Mouse (Mus musculus) CD8-positive naive resting alpha-beta T cell, adult 2 months (primary cell): ENCODE data around the gene Pax5.
A peak's percentile ranks its signal among the peaks of the same experiment; 100 is the strongest.

Experiments used
- DNase-seq, 2 experiments: peaks; one replicate each; pipeline ENCODE4 v3.0.0; 2022; ENCODE audit warnings: low read depth in 2 of 2, low spot score in 2 of 2

The Pax5 gene

DNA sequence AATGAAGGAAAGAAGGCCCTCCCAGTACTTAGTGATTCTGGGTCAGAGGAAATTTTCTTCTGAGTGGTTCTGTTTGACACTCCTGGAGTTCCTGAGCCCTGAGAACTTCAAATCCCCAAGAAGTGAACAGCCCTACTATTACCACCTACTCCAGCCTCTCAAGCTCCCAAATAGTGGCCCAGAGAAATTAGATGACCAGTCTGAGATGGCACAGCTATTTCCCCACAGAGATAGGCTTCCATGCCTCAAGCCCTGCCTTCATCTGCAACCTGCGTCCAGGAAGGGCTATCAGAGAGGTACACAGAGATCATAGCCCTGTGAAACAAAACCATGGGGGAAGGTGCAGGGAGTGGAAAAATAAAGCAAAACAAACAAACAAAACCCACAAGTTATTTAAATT is 3.4 kb downstream of the Pax5 start:
- DNase-seq, result no peak

DNA sequence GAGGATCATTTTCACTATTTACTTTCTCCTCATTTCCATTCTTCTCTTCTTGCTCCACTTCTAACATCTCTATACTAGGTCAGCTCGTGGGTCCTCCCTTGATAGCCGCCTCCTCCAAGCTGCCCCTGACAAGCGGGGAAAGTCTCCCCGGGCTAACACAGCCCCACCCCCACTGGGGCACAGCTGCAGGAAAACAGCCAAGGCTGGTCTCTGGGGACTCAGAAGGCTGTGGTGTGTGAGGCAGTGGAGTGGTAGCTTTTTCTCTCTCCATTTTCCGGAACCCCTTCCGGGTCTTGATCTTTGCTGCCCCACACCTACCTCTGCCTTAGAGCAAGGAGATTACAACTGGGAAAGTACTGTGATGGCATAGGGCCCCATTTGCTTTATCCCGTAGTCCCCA is 4.3 kb downstream of the Pax5 start:
- no peak for DNase-seq

DNA sequence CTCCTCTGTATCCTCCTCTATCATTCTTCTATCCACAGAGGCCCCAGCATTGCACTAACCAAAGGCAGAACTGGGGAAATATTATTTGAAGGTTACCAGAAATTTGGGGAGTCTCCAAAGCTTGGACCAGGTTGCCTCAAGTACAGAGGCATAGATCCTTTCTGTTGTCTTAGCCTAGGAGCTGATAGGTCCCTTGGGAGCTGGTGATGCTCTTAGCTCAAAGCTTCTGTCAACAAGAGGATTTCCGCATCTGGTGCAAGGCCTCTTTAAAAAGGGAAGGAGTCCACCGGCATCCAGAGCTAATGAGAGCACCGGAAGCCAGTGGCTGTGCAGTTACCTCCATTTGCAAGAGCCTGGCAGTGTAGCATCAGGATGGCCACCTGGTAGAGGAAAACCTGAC is 5.1 kb downstream of the Pax5 start:
- DNase-seq, result no peak

DNA sequence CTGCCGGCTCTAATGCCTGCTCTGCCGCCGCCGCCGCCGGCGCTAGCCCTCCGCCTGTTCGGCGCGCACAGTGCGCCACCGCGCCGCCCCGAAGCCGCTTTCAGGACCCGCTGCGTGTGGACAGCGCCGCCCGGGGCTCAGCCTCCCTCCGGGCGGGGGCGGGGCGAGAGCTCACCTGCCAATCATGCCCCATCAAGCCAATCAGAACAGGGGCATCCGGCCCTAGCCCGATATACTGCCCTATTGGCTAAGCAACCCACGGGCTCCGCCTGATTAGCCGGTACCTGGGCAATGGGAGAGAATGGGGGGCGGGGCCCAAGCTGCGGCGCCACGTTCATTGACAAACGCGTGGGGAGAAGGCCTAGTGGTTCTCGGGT is 5.9 kb downstream of the Pax5 start:
- DNase-seq, result peak; percentile 46 to 67

DNA sequence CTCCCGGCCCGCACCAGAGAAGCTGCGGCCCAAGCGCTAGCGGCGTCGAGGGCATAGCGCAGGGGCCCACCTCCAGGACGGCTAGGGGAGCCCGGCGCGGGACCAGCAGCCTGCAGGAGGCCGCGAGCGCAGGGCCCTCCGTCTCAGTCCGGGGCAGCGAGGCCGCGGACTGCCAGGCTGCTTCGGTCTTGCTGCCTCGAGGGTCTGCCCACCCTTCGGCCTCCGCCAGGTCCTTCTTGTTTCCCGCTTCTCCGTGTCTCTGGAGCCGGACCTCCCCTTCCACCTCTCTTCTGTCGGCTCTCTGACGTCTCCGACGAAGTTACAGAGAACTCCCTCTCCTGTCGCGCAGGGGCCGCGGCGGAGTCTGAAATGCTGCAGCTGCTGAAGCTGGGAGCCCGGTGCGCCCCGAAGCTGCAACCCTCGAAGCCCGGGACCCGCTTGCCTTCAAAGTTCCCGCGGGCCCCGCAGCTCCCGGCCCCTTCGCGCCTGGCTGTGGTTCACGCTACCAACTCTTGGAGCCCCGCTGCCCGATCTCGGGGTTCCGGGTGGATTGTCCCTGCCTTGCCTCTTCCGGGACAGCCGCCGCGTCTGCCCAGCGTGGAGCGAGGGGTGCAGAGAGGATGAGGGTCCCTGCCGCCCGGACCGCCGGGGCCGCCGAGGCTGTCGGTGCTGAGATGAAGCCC is 6.5 kb downstream of the Pax5 start:
- no peak for DNase-seq

DNA sequence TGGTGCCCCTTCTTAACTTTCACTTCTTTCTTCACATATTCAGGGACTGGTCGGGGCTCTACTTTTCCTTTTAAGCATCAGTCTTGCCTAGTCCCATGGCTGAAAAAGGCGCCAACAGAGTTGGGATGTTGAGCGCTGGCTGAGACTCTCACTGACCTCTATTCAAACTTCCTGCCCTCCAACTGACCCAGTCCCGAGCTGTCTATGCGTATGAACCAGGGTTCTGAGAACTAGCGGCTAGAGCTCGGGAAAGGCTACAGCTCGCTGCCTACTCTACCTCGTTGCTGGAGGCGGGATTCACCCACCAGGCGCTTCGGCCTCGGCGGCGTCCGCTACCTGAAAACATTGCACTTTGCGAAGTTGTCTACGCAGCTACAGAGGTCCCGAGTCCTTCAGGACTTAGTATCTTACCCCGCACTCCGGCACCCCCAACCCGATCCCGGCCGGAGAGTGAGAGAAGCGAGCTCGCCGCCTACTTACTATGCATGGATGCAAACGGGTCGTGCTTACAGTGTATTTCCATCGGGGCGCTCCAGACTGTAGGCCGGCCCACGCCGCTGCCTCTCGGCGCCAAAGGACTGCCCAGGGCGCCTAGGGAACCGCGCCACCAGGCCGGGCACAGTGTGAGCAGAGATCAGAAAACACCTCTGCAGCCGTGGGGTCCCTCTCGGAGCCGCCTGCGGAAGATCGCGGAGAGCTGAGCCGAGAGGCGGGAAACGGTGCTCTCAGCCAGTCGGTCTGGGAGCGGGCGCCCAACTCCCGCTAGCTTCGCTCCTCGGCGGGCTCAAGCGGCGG is 7.2 kb downstream of the Pax5 start:
- no peak for DNase-seq

DNA sequence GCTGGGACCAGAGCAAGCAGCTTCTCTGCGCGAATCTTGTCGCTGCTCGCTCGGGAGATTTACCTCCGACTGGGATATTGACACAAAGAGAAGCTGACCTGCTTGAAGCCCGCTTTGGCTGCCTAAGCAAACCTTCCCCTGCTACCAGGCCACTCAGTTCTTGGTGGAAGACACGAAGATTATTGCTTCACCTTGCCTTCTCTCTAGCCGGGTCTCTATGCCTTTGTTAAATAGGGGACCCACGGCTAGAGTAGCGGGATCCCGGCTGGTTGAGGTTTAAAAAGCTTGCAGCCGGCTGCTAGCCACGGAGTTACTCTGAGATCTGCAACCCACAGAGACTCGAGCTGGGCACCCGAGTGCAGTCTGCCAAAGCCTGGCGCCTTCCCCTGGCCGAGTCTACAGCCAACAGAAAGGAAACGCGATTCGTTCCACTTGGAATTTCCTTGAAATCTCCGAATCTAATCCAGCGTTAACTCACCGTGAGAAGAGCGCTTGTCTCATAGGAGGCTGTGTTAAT is 8.2 kb downstream of the Pax5 start:
- DNase-seq, result no peak

DNA sequence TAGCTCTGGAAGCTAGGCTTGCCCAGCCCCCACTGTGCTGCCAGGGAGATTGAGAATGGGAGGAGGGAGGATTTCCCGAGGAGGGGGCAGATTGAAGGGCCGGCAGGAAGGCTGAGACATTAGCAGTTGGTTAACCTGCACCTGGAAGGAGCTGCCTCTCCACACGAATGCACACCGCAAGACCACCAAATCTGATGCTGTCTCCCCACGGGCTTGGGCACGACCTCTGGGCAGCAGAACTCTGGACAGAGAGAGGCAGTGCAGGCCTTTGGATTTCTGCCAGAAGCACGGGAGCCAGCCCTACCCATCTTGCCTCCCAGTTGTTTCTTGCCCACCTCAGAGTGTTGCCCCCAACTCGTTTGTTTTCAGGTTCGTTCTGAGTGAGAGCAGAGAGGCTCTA is 8.8 kb downstream of the Pax5 start:
- no peak for DNase-seq

DNA sequence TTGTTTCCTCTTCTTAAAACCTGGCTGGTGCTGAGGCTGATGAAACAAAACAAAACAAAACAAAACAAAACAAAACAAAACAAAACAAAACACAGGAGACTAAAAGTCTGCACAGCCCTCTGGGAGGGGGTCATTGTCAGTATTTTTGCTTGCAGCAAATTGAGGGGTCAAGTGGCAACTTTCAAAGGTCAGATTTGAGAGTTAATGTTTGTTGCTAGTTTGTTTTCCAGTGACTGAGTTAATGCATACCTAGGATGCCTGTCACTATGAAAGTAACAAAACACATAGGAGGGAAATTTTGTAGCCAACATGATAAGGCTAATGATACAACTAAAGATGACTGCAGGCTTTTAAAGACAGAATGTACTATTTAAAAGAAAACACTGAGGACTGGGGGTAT is 13.6 kb downstream of the Pax5 start:
- DNase-seq, result no peak

DNA sequence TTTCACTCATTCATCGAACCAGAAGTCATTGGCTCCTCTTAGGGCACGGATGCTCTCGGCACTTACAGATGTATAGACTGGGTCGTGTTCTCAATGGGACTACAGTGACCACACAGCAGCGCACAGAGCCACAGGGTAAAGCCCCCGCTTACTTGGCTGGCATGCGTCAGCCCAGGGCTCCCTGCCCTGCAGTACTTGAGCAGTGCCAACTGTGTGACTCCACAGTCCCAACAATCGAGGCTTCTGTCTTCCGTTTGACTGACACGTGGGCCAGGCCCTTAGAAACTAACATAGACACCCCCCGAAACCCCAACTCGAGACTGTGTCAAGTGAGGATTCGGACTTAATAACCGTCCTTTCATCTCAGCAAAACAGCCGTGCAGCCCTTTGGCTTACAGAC is 15.9 kb downstream of the Pax5 start:
- no peak for DNase-seq

DNA sequence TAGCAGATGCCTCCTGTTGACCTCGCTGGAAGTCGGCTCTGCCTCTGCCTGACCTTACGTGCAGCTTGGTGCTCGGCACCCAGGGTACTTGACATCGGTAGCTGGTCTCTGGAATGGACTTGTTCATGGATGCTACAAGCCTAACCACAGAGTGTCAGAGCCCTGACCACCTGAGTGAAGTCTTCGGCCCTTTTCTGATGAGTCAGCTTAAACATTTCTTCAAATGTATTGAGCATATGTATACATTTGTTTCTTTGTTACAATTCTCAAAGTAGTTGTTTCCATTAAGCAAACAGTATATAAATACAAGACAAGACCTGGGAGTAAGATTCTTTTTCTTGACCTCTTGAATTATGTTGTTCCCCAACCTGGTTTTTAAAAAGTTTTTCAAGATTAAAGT is 24.7 kb downstream of the Pax5 start:
- DNase-seq, result no peak

DNA sequence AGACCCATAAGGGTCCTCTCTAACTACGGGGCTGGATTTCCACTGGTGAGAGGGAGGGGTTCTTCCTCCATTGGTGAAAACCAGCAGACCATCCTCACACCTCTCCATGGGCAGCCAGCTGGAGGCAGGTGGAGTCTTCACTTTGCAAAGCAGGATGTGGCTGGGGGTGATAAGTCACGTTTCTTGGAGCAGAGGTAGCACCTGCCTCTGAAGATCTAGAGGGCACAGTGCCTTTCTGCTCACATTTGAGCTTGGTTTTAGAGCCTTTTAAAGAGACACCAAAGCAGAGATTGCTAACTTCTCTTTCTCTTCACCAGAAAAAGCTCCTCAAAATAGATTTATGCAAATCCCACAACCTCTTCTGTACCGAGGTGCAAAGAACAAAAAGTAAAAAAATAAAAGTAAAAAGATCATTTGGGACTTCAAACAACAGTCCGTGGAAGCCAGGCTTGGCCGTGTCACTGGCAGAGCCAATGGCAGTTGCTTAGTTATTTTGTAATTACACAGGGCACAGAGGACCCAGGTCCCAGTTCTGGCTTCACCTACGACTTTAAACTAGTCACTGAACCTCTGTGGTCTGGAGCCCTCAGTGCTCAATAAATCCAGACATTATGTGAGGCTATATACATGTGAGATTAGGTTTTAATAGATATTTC is 29.9 kb downstream of the Pax5 start:
- DNase-seq, result no peak

DNA sequence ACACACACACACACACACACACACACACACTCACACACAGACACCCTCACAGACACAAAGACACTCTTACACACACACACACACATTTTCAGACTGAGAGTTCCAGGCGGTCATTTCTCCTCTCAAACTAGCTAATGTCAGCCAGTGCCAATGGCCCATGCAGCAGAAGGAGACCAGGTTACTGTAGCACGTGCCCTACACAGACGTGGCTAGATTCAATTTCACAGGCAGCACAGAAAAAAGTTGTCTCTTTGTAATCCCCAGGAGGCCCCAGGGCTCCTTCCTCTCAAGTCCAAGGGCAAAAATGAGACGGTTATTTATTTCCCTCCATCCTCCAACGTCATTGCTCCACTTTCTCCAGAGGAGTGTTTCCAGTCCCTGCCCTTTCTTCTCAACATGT is 31.6 kb downstream of the Pax5 start:
- no peak for DNase-seq

DNA sequence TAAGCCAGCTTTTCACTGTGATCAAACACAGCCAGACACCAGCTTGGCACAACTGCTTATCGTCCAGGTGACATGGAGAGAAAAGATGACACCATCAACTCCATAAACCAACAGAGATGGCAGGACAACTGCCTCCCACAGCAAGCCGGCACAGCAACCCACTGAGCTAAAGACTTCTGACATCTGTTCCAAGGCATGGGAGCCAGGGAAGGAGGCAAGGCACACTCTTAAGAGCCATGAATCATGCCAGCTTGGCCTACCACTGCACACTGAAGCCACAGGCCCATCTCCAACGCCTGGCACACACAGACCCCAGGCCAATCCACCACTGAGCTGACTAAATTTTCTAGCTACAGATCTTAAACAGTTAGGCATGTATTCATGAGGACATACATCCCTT is 32.3 kb downstream of the Pax5 start:
- no peak for DNase-seq

DNA sequence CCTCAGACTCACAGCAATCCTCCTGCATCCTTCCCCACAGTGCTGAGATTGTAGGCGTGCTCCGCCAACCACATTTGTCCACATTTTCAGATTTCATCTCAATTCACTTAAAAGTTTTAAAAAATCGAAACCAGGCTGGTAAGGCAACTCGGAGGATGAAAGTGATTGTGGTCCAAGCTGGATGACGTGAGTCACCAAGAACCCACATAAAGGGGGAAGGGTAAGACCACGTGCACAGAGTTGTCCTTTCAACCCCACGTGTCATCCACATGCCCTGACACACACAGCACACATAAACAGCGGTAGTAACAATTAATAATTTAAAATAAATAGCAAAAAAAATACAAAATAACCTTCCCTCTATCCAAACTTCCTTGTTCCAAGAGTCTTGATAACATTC is 35.3 kb downstream of the Pax5 start:
- DNase-seq, result peak; percentile 19 to 40

DNA sequence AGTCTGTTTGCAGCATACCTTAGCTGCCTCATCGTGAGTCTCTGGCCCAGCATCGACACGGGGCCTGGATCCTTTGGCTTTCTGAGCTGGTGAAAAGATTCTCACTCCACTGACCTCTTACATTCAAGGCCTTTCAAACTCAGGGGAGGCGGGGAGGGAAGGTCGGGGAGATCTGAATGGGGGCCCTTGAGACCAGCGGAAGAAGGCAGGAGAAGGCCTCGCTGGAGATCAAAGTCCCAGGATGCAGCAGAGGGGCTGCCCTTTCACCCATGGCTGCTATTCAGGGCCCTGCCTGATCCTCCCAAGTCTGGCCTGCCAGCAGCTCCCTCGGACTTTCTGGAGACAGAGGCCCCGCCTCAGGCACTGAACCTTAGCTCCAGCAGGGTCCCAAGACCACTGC is 36.6 kb downstream of the Pax5 start:
- no peak for DNase-seq

DNA sequence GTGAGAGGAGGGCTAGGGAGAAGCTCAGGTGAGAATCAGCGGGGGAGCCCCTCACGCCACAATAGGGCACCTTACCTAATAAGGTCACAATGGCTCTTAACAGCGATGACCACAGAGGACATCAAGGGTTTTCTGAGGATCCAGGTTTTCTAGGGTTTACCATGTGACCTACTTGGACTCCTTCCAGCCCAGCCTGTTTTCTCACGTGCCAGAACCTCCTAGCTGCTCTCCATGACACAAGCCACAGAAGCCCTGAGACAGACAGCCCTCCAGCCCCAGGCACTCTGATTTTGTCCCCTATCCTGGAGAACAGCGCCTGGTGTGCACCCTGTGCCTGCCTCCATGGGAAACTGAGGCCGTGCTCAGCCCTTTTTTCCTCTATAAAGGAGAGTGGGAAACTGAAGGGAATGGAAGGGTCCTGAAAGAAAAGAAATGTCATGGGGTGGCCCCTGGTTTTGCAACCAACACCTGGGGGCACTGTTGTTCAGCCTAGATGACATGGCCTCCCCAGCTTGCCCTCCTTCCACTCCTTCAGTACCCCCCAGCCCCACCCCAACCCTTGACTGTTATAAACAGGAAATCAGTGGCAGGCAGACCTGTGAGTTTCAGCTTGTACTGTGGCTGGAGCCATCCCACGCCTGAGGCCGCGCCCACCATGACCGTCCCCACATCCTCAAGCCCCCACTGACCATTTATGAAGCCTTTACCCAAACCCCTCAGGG is 37.9 kb downstream of the Pax5 start:
- peak in 1 of 2 experiments; percentile 49 for DNase-seq

DNA sequence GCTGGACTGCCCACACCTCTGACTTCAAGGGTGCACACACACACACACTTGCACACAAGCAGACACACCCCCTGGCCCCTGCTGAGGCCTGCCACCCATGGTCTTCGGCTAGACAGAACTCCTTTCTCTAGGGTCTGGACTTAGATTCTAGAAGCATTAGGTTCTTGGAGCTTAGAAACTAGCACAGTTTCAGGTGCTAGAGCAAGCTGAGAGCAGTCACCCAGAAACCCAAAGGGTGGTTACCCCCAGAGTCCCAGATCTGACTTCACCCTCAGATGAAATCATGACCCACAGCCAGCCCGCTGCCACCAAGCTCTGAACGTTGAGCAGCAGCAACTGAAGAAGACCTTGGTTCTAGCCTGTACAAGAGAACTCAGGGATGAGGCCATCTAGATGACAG is 38.8 kb downstream of the Pax5 start:
- DNase-seq, result no peak

DNA sequence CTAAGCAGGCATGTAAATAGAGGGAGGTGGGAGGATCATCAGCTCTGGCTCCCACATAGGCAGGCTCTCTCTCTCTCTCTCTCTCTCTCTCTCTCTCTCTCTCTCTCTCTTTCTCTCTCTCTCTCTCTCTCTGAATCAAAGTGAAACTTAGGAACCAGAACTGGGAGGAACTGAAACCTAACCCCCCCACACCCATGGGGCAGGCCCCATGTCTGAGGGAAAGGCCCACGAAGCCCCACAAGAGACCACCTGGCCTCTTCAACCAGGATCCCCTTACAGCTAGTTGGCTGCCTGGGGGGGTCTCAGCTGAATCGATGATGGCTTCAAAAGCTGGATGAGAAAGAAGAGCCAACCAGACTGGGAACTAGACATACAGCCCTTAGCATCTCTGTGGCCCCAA is 39.3 kb downstream of the Pax5 start:
- DNase-seq, result peak in 1 of 2 experiments; percentile 3

DNA sequence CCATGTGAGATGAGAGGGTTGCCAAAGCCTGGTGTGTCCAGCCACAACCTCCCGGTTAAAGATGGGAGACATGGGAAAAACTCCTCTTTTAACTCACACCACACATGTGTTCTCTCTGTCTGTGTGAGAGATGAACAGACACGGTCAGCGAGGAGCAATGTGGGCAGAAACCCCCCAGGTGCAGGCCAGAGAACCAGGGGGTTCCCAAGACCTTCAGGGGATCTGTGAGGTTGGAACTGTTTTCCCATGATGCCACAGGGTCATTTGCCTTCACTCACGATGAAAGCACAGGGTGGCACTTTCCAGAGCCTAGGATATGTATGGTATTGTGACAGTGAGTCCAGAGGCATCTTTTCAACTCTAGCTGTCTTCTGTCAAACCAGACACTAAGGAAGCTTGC is 39.9 kb downstream of the Pax5 start:
- no peak for DNase-seq

DNA sequence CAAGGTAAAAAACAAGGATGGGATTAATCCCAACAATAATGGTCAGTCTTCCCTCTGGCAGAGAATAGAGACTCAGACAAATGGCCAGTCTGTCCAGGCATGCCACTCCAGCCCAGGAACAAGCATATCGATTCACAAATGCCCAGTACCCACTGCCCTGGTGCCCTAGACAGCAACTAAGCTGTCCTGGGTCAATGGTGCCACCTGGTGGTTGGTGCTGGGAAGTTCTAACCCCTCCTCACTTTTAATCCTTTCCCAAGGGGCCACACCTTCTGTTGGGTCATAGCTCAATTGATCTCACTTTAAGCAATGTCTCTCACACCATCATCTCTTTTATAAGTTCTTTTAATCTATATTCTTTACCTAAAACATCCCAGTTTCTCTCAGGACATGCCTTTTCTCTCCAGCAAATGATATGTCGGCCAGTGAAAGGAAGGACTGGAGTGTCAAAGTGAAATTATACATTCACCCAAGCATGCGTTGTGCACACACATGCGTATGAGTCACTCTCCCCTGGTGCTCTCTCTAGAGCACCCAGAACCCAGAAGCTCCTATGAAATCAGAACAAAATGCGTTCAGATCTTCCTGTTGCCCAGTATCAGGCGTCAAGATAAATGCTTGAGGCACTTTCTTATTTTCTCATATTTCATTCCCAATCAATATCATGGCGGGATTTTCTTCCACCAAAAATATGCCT is 40.7 kb downstream of the Pax5 start:
- DNase-seq, result no peak
